Mouse (Mus musculus) neural tube, embryonic 12.5 days (tissue): ENCODE results near the gene Arrb1. TPM values are rescaled to one million over a fixed set of nuclear protein-coding genes. Genes with fewer than 3 reads are reported as not detected.

ENCODE experiments used
- ATAC-seq: fragments of 200-750 bp; cut with Nextera tagmentation; 2 replicates; pipeline ENCODE4 v1.8.0; 2017; ENCODE audit warnings: low read depth, mild to moderate bottlenecking, moderate TSS enrichment, moderate library complexity; ENCODE audit not compliant: low FRiP score
- H3K27ac ChIP-seq: fragments of 300-500 bp; sonication (generic); 2 replicates; pipeline ENCODE4 v1.5.1; 2016
- H3K27me3 ChIP-seq: fragments of 300-500 bp; sonication (generic); replicated peaks from 2 replicates; pipeline ENCODE4 v1.6.1; 2016; ENCODE audit warnings: mild to moderate bottlenecking
- H3K36me3 ChIP-seq: fragments of 300-500 bp; sonication (generic); 2 replicates; pipeline ENCODE4 v1.6.1; 2016; ENCODE audit warnings: mild to moderate bottlenecking
- H3K4me1 ChIP-seq: fragments of 300-500 bp; sonication (generic); 2 replicates; pipeline ENCODE4 v1.6.1; 2016
- H3K4me2 ChIP-seq: fragments of 300-500 bp; sonication (generic); replicated peaks from 2 replicates; pipeline ENCODE4 v1.6.1; 2016; ENCODE audit warnings: mild to moderate bottlenecking
- H3K4me3 ChIP-seq: fragments of 300-500 bp; sonication (generic); 2 replicates; pipeline ENCODE4 v1.5.1; 2016
- H3K9ac ChIP-seq: fragments of 300-500 bp; sonication (generic); 2 replicates; pipeline ENCODE4 v1.6.1; 2016; ENCODE audit warnings: mild to moderate bottlenecking
- H3K9me3 ChIP-seq: fragments of 300-500 bp; sonication (generic); 2 replicates; pipeline ENCODE4 v1.6.1; 2016; ENCODE audit warnings: mild to moderate bottlenecking
- WGBS: fragments of 180-500 bp; shearing (Covaris S2); methylation state at CpG from one replicate; pipeline ENCODE4 v1.1.7; 2016; 5-methylcytosine and 5-hydroxymethylcytosine counted together
- polyA plus RNA-seq: library from polyadenylated mRNA; unstranded; fragments of >200 nt; fragmentation: Nextera tagmentation; extraction: Ambion mirVana; gene quantifications from 2 replicates; pipeline ENCODE4 v1.2.1, GENCODE M21; 2016

The Arrb1 gene
- polyA plus RNA-seq, 1 experiment from 2014 or later = 18.4 TPM

- Histone ChIP-seq H3K4me2 (peak overlapping the region; percentile 93), H3K9ac (peak overlapping the region; percentile 63), H3K4me1 (peaks cover 13% of the 10 kb centered on the region), H3K27ac (no peak overlapping the region; the same call in 1 of the 2 replicates), H3K9me3 (no peaks in the 10 kb centered on the region), H3K4me3 (peak overlapping the region; percentile 50), H3K27me3 (peaks cover 56% of the 10 kb centered on the region), H3K36me3 (no peaks in the 10 kb centered on the region)
- WGBS = under 1% methylated on average over 81 of the region's 81 CpGs
- peak; percentile 82 for ATAC-seq
Measured at GRCm38 (mm10) chr7:99625722-99626375, 90.6 kb downstream of the Arrb1 start.

DNA sequence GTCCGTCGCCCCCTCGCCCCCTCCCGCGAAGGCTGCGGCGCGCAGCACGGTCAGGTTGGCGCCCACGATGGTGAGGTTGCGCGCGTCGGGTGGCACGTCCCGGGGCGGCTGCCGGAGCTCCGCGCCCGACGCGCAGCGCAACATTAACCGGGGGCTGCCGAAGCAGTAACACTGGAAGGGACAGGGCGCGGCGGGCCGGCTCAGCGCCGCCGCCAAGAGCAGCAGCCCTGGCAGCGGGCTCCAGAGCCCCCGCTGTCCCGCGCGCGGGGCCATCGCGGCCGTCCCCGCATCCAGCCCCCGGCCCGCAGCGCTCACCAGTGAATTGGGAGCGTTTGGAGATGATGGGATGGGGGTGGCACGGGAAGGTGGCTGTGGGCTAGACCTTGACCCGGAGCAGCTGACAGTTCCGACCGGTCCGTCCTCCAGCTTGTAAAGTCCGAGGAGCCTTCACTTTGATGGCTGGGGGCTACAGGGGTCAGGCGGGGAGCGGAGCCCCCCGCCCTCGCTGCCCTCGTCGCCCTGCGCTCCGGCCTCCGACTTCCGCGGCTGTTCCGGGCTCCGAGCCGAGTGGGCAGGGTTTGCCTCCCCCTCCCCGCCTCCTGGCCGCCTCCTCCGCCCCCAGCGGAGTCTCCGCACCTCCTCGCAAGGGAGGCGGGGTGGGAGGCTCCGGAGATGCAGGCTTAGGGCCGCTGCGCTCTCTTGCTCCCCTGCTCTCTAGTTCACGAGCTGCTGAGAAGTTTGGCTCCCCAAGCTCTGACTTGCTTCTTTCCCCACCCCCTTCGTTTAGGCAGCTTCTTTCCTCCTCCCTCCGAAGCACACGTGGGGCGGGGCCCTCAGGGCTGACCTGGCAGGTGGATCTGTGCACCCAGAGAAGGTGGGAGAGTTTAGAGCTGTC lies 91.4 kb downstream of the Arrb1 start, which contains the start of gene Tpbgl:
Tpbgl (minus strand) TSS at position 728 of the 895 bp plus-strand sequence.
- Histone ChIP-seq H3K4me2 (peak within 1 kb of the TSS; percentile 93), H3K27ac (no peak within 1 kb of the TSS; the same call in 1 of the 2 replicates), H3K4me1 (peaks cover 13% of the 10 kb centered on the region), H3K9me3 (no peaks in the 10 kb centered on the region), H3K4me3 (peak within 1 kb of the TSS; percentile 50), H3K9ac (peak within 1 kb of the TSS; percentile 63), H3K27me3 (peaks cover 59% of the 10 kb centered on the region), H3K36me3 (no peaks in the 10 kb centered on the region)
- under 1% methylated on average over 83 of the region's 83 CpGs for WGBS
- peak; percentile 38; the same call in 1 of the 2 replicates for ATAC-seq

DNA sequence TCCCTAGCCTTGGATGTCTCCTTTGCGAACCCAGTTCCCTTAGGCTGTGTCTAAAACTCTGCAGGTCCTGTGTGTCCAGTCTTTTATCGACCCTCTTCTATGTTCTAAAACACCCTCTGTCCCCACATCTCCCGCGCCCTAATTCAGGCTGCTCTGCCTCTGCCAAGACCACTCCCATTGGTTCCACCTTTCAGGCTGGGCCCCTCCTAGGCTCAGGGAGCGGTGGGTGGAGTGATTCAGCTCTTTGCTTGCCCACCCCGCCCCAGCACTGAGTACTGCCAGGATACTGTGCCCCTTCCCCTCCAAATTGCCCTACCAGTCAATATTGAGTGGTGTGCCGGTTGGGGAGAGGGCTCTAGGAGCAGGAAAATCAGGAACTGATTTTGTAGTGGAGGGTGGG lies 92.1 kb downstream of the Arrb1 start:
- ATAC-seq = no peak
- Histone ChIP-seq H3K36me3 (no peaks in the 10 kb centered on the region), H3K4me3 (no peak overlapping the region), H3K27ac (no peak overlapping the region), H3K4me2 (peak overlapping the region; percentile 93), H3K9me3 (no peaks in the 10 kb centered on the region), H3K4me1 (peaks cover 13% of the 10 kb centered on the region), H3K27me3 (peaks cover 59% of the 10 kb centered on the region), H3K9ac (no peak overlapping the region)
- WGBS = 5% methylated on average over 7 of the region's 7 CpGs

DNA sequence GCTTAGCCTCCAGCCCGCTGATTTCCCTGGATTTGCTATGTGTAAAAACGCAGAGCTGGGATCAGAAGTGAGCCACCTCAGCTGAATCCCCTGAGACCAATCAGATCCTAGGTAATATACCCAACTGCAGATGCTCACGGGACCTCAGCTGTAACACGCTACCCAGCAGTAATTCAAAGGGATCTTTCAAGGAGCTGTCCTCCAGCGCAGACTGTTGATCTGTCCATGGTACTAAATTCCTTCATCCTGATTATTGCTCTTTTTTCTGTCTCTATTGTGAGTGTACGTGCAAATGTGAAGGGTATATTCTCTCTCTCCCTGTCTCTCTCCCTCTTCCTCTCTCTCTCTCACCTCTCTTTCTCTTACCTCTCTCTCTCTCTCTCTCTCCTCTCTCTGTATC lies 97.0 kb downstream of the Arrb1 start:
- WGBS = 14% methylated on average over 6 of the region's 6 CpGs
- Histone ChIP-seq H3K9ac (no peak overlapping the region), H3K4me3 (no peak overlapping the region), H3K4me2 (no peak overlapping the region), H3K9me3 (no peaks in the 10 kb centered on the region), H3K36me3 (no peaks in the 10 kb centered on the region), H3K4me1 (no peaks in the 10 kb centered on the region), H3K27me3 (peaks cover 28% of the 10 kb centered on the region), H3K27ac (no peak overlapping the region)
- ATAC-seq = no peak

GRCm38 (mm10) chr7:99633966-99634665 lies 98.8 kb downstream of the Arrb1 start:
- H3K9ac ChIP-seq = no peak overlapping the region
- no peak overlapping the region for H3K4me3 ChIP-seq
- H3K27me3 ChIP-seq = peaks cover 12% of the 10 kb centered on the region; the same call in 1 of the 2 replicates
- no peak overlapping the region for H3K27ac ChIP-seq
- 76% methylated on average over 8 of the region's 8 CpGs for WGBS
- ATAC-seq = no peak
- H3K36me3 ChIP-seq = no peaks in the 10 kb centered on the region
- H3K4me2 ChIP-seq = no peak overlapping the region
- H3K4me1 ChIP-seq = no peaks in the 10 kb centered on the region
- no peaks in the 10 kb centered on the region for H3K9me3 ChIP-seq

DNA sequence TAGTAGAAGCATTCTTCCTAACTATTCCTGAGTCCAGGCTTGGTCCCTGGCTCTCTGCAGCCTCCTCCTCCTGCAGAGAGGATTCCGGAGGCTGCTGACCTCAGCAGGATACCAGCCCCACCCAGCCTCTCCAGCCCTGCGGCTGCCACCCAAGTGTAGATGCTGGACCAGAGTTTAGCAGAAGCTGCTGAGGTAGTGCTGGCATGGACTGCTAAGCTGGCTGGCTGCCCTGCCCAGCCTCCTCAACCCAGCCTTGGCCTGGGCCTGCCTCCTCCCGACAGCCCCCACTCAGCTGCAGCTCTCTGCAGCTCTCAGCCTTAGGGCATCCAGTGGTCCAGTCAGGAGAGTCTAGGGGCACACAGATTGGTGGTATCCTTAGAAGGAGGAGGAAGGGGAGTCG lies 106.0 kb downstream of the Arrb1 start:
- Histone ChIP-seq H3K27me3 (no peaks in the 10 kb centered on the region; the same call in 1 of the 2 replicates), H3K27ac (no peak overlapping the region), H3K4me2 (no peak overlapping the region), H3K9me3 (no peaks in the 10 kb centered on the region), H3K36me3 (no peaks in the 10 kb centered on the region), H3K4me1 (no peaks in the 10 kb centered on the region), H3K4me3 (no peak overlapping the region), H3K9ac (no peak overlapping the region)
- WGBS = 58% methylated on average over 4 of the region's 4 CpGs
- no peak for ATAC-seq

DNA sequence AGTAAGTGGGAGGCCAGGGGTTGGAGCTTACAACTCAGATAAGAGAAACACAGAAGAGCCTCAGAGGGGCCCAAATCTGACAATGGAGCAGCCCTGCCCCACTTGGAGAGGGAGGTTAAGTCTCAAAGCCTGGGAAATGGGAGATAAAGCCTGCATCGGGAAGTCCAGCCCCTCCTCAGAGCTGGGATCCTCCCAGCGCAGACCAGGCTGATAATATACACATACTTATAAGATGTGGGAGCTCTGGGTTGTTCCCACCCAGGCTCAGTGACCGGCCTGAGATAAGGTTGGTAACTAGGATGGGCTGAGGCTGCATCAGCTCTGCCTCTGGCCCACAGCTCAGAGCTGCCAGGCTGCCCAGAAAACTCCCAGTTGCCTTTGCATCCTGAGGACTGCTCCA lies 106.8 kb downstream of the Arrb1 start:
- ATAC-seq = no peak
- H3K9me3 ChIP-seq = no peaks in the 10 kb centered on the region
- no peaks in the 10 kb centered on the region for H3K36me3 ChIP-seq
- no peak overlapping the region for H3K27ac ChIP-seq
- no peak overlapping the region for H3K4me2 ChIP-seq
- no peak overlapping the region for H3K4me3 ChIP-seq
- no peaks in the 10 kb centered on the region for H3K4me1 ChIP-seq
- no peaks in the 10 kb centered on the region; the same call in 1 of the 2 replicates for H3K27me3 ChIP-seq
- WGBS = 80% methylated on average over 3 of the region's 3 CpGs
- no peak overlapping the region for H3K9ac ChIP-seq

DNA sequence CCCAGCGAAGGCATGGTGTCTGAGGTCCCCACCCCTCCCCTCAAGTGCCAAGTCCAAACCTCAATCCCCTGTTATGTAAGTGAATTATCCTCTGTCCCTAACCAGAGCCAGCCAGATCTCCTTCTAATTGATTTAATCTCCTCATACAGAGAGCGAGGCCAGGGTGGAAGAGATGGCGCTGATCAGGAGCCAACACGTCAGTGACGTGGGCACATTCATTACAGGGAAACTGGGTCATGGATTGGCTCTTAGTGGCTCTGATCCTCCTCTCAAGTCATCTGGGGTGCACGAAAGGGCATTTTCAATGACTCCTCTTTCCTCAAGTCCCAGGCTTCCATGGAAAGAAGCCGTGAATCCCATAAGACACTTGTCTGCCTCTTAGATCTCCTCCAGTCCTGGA lies 109.4 kb downstream of the Arrb1 start:
- ATAC-seq = no peak
- 81% methylated on average over 7 of the region's 7 CpGs for WGBS

DNA sequence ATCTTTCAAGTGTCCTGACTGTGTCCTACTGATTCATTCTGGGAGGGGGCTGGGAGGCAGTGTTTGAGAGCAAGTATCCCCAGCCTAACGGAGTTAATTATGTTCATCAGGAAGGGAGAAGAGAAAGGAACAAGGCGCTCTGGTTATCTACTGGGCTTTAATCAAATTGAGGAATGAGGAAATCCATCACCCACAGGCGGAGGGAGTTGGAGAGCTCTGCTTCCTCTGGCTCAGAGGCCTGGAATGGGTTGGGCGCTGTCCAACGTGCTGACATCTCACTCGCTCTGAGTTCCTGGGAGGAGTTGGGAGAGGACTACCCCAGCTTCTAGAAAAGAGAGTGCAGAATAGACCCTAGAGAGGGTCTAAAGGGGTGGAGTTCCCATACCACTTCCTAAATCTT lies 113.4 kb downstream of the Arrb1 start:
- Histone ChIP-seq H3K9ac (no peak overlapping the region), H3K36me3 (no peaks in the 10 kb centered on the region), H3K9me3 (no peaks in the 10 kb centered on the region), H3K4me1 (no peaks in the 10 kb centered on the region), H3K27ac (no peak overlapping the region), H3K27me3 (no peaks in the 10 kb centered on the region), H3K4me2 (no peak overlapping the region), H3K4me3 (no peak overlapping the region)
- 6% methylated on average over 6 of the region's 6 CpGs for WGBS
- ATAC-seq = no peak

More for the DNA sequence above, 109.4 kb downstream of the Arrb1 start:
- Histone ChIP-seq H3K27ac (no peak overlapping the region), H3K9me3 (no peaks in the 10 kb centered on the region), H3K4me2 (no peak overlapping the region), H3K9ac (no peak overlapping the region), H3K27me3 (no peaks in the 10 kb centered on the region; the same call in 1 of the 2 replicates), H3K4me3 (no peak overlapping the region), H3K4me1 (no peaks in the 10 kb centered on the region), H3K36me3 (no peaks in the 10 kb centered on the region)

GRCm38 (mm10) chr7:99649585-99649984 lies 114.3 kb downstream of the Arrb1 start:
- Histone ChIP-seq H3K9ac (no peak overlapping the region), H3K4me3 (no peak overlapping the region), H3K4me2 (no peak overlapping the region), H3K27ac (no peak overlapping the region), H3K36me3 (no peaks in the 10 kb centered on the region), H3K4me1 (no peaks in the 10 kb centered on the region), H3K9me3 (no peaks in the 10 kb centered on the region), H3K27me3 (no peaks in the 10 kb centered on the region)
- ATAC-seq = no peak
- 60% methylated on average over 4 of the region's 4 CpGs for WGBS

GRCm38 (mm10) chr7:99654244-99654643 lies 119.0 kb downstream of the Arrb1 start:
- H3K4me1 ChIP-seq = no peaks in the 10 kb centered on the region
- no peak for ATAC-seq
- H3K9me3 ChIP-seq = no peaks in the 10 kb centered on the region
- H3K27ac ChIP-seq = no peak overlapping the region
- H3K4me3 ChIP-seq = no peak overlapping the region
- no peaks in the 10 kb centered on the region for H3K36me3 ChIP-seq
- no peaks in the 10 kb centered on the region for H3K27me3 ChIP-seq
- H3K9ac ChIP-seq = no peak overlapping the region
- 81% methylated on average over 11 of the region's 11 CpGs for WGBS
- no peak overlapping the region for H3K4me2 ChIP-seq
